Mouse (Mus musculus): Measurements from ENCODE around the gene Doc2b.

GRCm38 (mm10) chr11:75827414-75827813, 31.6 kb upstream of the Doc2b start:
- TF ChIP-seq CTCF (IDR thresholded peaks at IDR 0.05; ENCODE audit: low read depth) (no peak), EP300 (IDR thresholded peaks at IDR 0.05; ENCODE audit: low read depth) (no peak)
